Mouse (Mus musculus) MEL (cell line): ENCODE measurements at regions not wholly inside any gene's neighbourhood (a gene's known extent, or its start where the extent isn't known, plus 50 kb on each side); places are given as distances from the start of the nearest gene placed in this dataset.

Experiments used
- DNase-seq: peaks from one replicate; pipeline ENCODE4 v3.0.0; 2011; ENCODE audit warnings: low read depth, low spot score
- H3K27ac ChIP-seq: 2 replicates; pipeline ENCODE4 v1.5.1; 2012; ENCODE audit warnings: low read depth, mild to moderate bottlenecking, control low read depth, low read length, moderate library complexity; ENCODE audit not compliant: control insufficient read depth
- H3K27me3 ChIP-seq, 2 experiments: fragments of 150-350 bp in 1 of 2; sonication (generic) in 1 of 2; 2 replicates each; pipeline ENCODE4 v1.6.1; 2012; ENCODE audit warnings: low read length in 2 of 2, mild to moderate bottlenecking in 2 of 2, improper control_type of control experiment in 1 of 2, moderate library complexity in 1 of 2; ENCODE audit not compliant: insufficient read depth in 2 of 2, control insufficient read depth in 1 of 2
- H3K36me3 ChIP-seq, 2 experiments: 2 replicates each; pipeline ENCODE4 v1.6.1; 2012 to 2014; ENCODE audit warnings: low read length in 2 of 2, improper control_type of control experiment in 1 of 2, inconsistent platforms in 1 of 2, mild to moderate bottlenecking in 1 of 2; ENCODE audit not compliant: insufficient read depth in 2 of 2, control insufficient read depth in 1 of 2
- H3K4me1 ChIP-seq, 2 experiments: fragments of 150-350 bp in 1 of 2; sonication (generic) in 1 of 2; 2 replicates each; pipeline ENCODE4 v1.6.1; 2012; ENCODE audit warnings: low read length in 2 of 2, improper control_type of control experiment in 1 of 2, mild to moderate bottlenecking in 1 of 2; ENCODE audit not compliant: insufficient read depth in 2 of 2, control insufficient read depth in 1 of 2
- H3K4me3 ChIP-seq, 2 experiments: fragments of 150-350 bp in 1 of 2; sonication (generic) in 1 of 2; 2 replicates each; pipeline ENCODE4 v1.5.1; 2012; ENCODE audit warnings: low read depth in 2 of 2, low read length in 2 of 2, mild to moderate bottlenecking in 2 of 2, moderate library complexity in 2 of 2, control low read depth in 1 of 2, improper control_type of control experiment in 1 of 2; ENCODE audit not compliant: control insufficient read depth in 1 of 2, insufficient read depth in 1 of 2
- H3K79me2 ChIP-seq: 2 replicates; pipeline ENCODE4 v1.6.1; 2012; ENCODE audit warnings: mild to moderate bottlenecking, low read length, moderate library complexity; ENCODE audit not compliant: control insufficient read depth, poor library complexity, insufficient read depth
- H3K9ac ChIP-seq: 2 replicates; pipeline ENCODE4 v1.6.1; 2012; ENCODE audit warnings: low read depth, mild to moderate bottlenecking, control low read depth, low read length, moderate library complexity; ENCODE audit not compliant: control insufficient read depth, poor library complexity, severe bottlenecking
- H3K9me3 ChIP-seq: fragments of 150-350 bp; sonication (generic); replicated peaks from 2 replicates; pipeline ENCODE4 v1.6.1; 2012; ENCODE audit warnings: mild to moderate bottlenecking, low read length, improper control_type of control experiment, moderate library complexity; ENCODE audit not compliant: insufficient read depth
- CHD1 ChIP-seq: IDR thresholded peaks from 2 replicates; pipeline ENCODE4 v1.6.1; 2012; ENCODE audit warnings: low read depth, mild to moderate bottlenecking, inconsistent platforms, low read length, improper control_type of control experiment
- CHD2 ChIP-seq: IDR thresholded peaks from 2 replicates; pipeline ENCODE4 v1.6.1; 2011; ENCODE audit warnings: low read length, improper control_type of control experiment
- E2F4 ChIP-seq: IDR thresholded peaks from 2 replicates; pipeline ENCODE4 v1.6.1; 2011; ENCODE audit warnings: low read depth, low read length, improper control_type of control experiment, borderline replicate concordance
- EP300 ChIP-seq, 2 experiments: IDR thresholded peaks; 2 replicates each; pipeline ENCODE4 v1.6.1; 2011; ENCODE audit warnings: improper control_type of control experiment in 2 of 2, low read length in 2 of 2, low read depth in 1 of 2, mild to moderate bottlenecking in 1 of 2
- ETS1 ChIP-seq: IDR thresholded peaks from 2 replicates; pipeline ENCODE4 v1.6.1; 2012; ENCODE audit warnings: low read depth, mild to moderate bottlenecking, inconsistent platforms, low read length, improper control_type of control experiment, moderate library complexity
- GATA1 ChIP-seq: IDR thresholded peaks from 2 replicates; pipeline ENCODE4 v1.6.1; 2011; ENCODE audit warnings: low read depth, low read length, improper control_type of control experiment
- HCFC1 ChIP-seq: IDR thresholded peaks from 2 replicates; pipeline ENCODE4 v1.6.1; 2012; ENCODE audit warnings: low read depth, mild to moderate bottlenecking, inconsistent platforms, low read length, improper control_type of control experiment, moderate library complexity
- MAFK ChIP-seq: IDR thresholded peaks from 2 replicates; pipeline ENCODE4 v1.6.1; 2011; ENCODE audit warnings: low read depth, mild to moderate bottlenecking, low read length, improper control_type of control experiment, borderline replicate concordance
- MAX ChIP-seq: IDR thresholded peaks from 2 replicates; pipeline ENCODE4 v1.6.1; 2011; ENCODE audit warnings: low read length, improper control_type of control experiment
- MYB ChIP-seq: IDR thresholded peaks from 2 replicates; pipeline ENCODE4 v1.6.1; 2011; ENCODE audit warnings: mild to moderate bottlenecking, low read depth, low read length, improper control_type of control experiment
- NRF1 ChIP-seq: IDR thresholded peaks from 2 replicates; pipeline ENCODE4 v1.6.1; 2014; ENCODE audit warnings: low read depth, mild to moderate bottlenecking, inconsistent platforms, low read length, improper control_type of control experiment, moderate library complexity; ENCODE audit not compliant: poor library complexity, insufficient read depth, severe bottlenecking
- POLR2A ChIP-seq, 2 experiments: IDR thresholded peaks; 2 replicates each; pipeline ENCODE4 v1.6.1; 2011 to 2012; ENCODE audit warnings: low read length in 2 of 2, mild to moderate bottlenecking in 2 of 2, control low read depth in 1 of 2, improper control_type of control experiment in 1 of 2, low read depth in 1 of 2, moderate library complexity in 1 of 2; ENCODE audit not compliant: control insufficient read depth in 1 of 2, insufficient read depth in 1 of 2, poor library complexity in 1 of 2
- POLR2AphosphoS2 ChIP-seq: IDR thresholded peaks from 2 replicates; pipeline ENCODE4 v1.6.1; 2011; ENCODE audit warnings: low read length, improper control_type of control experiment
- POLR2AphosphoS5 ChIP-seq: IDR thresholded peaks from 2 replicates; pipeline ENCODE4 v1.6.1; 2012; ENCODE audit warnings: low read depth, borderline replicate concordance, mild to moderate bottlenecking, inconsistent platforms, low read length, moderate library complexity, mixed read lengths
- TAL1 ChIP-seq: IDR thresholded peaks from 2 replicates; pipeline ENCODE4 v1.6.1; 2012; ENCODE audit warnings: mild to moderate bottlenecking, inconsistent platforms, low read length, moderate library complexity, mixed read lengths
- TBP ChIP-seq: IDR thresholded peaks from 2 replicates; pipeline ENCODE4 v1.8.0; 2011; ENCODE audit warnings: low read depth, low read length, improper control_type of control experiment
- TCF12 ChIP-seq: IDR thresholded peaks from 2 replicates; pipeline ENCODE4 v1.6.1; 2014; ENCODE audit warnings: low read depth, mild to moderate bottlenecking, inconsistent platforms, low read length, improper control_type of control experiment, moderate library complexity
- ZC3H11A ChIP-seq: IDR thresholded peaks from 2 replicates; pipeline ENCODE4 v1.6.1; 2012; ENCODE audit warnings: low read depth, mild to moderate bottlenecking, inconsistent platforms, low read length, improper control_type of control experiment
- ZKSCAN1 ChIP-seq: IDR thresholded peaks from 2 replicates; pipeline ENCODE4 v1.6.1; 2012; ENCODE audit warnings: low read depth, mild to moderate bottlenecking, inconsistent platforms, low read length, improper control_type of control experiment, moderate library complexity

GRCm38 (mm10) chr10:43746631-43747001, 154.9 kb downstream of the Qrsl1 start (continued):
- no peak for TF ChIP-seq NRF1

GRCm38 (mm10) chr10:43747541-43747940, 154.0 kb downstream of the Qrsl1 start:
- no peak overlapping the region for H3K4me3 ChIP-seq
- no peak for DNase-seq
- TF ChIP-seq EP300 (IDR thresholded peaks at IDR 0.05; ENCODE audit: low read depth in 1 of 2, low read length in 2 of 2), result no peak
- H3K79me2 ChIP-seq, result no peaks in the 10 kb centered on the region
- peaks cover 0 to 4% of the 10 kb centered on the region in 2 experiments; a peak in 2 of 4 replicates for H3K36me3 ChIP-seq
- no peak overlapping the region for H3K27ac ChIP-seq
- no peak overlapping the region for H3K9ac ChIP-seq
- H3K9me3 ChIP-seq, result no peaks in the 10 kb centered on the region
- peaks cover 0 to 6% of the 10 kb centered on the region in 2 experiments; a peak in 2 of 4 replicates for H3K4me1 ChIP-seq
- no peaks in the 10 kb centered on the region for H3K27me3 ChIP-seq

DNA sequence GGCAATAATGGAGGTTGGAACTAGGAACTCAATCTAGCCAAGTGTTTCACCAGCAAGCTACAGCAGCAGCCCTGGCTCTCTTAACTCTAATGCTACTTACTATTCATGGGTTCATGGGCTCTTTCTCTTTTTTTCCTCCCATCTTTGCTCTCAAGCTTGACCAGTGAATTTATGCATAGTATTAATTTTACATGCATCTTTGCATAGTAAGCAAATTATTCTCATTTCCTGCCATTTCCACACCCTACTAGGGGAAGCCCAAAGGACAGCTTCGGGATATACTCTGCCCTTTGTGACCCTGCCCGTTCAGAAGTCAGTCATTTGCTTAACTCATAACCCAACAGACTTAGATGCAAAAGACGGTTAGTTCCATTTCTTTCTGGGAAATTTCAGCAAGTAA, 153.2 kb downstream of the Qrsl1 start:
- Histone ChIP-seq H3K27ac (no peak overlapping the region), H3K36me3 (peaks cover 0 to 4% of the 10 kb centered on the region in 2 experiments; a peak in 2 of 4 replicates), H3K27me3 (no peaks in the 10 kb centered on the region), H3K9me3 (no peaks in the 10 kb centered on the region), H3K4me1 (peaks cover 0 to 8% of the 10 kb centered on the region in 2 experiments; a peak in 2 of 4 replicates), H3K9ac (no peak overlapping the region), H3K4me3 (no peak overlapping the region), H3K79me2 (no peaks in the 10 kb centered on the region)
- no peak for TF ChIP-seq POLR2AphosphoS2
- no peak for TF ChIP-seq CHD2
- TF ChIP-seq ETS1, result no peak
- TF ChIP-seq POLR2AphosphoS5, result no peak
- TF ChIP-seq GATA1, result no peak
- no peak for TF ChIP-seq ZKSCAN1
- no peak for TF ChIP-seq POLR2A (IDR thresholded peaks at IDR 0.05; ENCODE audit: control insufficient read depth in 1 of 2, insufficient read depth in 1 of 2, low read depth in 1 of 2, low read length in 2 of 2, poor library complexity in 1 of 2)
- no peak for TF ChIP-seq ZC3H11A
- TF ChIP-seq CHD1, result no peak
- no peak for TF ChIP-seq TBP
- no peak for TF ChIP-seq MAFK
- no peak for TF ChIP-seq HCFC1
- TF ChIP-seq TAL1, result no peak
- TF ChIP-seq E2F4, result no peak
- no peak for TF ChIP-seq MAX
- TF ChIP-seq TCF12, result no peak
- TF ChIP-seq MYB, result no peak
- DNase-seq, result no peak
